Mouse (Mus musculus) neural tube, embryonic 13.5 days (tissue): ENCODE data around the gene Hist1h3f. TPM values are rescaled to one million over a fixed set of nuclear protein-coding genes. Genes with fewer than 3 reads are reported as not detected.
"Not testable (repeated sequence)": the region's sequence is repeated elsewhere in the genome, so short reads cannot be mapped to it uniquely, and the experiment has no call there.

Source experiments
- ATAC-seq: fragments of 200-750 bp; cut with Nextera tagmentation; 2 replicates; pipeline ENCODE4 v1.8.0; 2017; ENCODE audit warnings: low read depth, mild to moderate bottlenecking, moderate TSS enrichment, moderate library complexity
- H3K27ac ChIP-seq: fragments of 300-500 bp; sonication (generic); replicated peaks from 2 replicates; pipeline ENCODE4 v1.5.1; 2015; ENCODE audit warnings: moderate library complexity, mild to moderate bottlenecking, inconsistent platforms
- H3K27me3 ChIP-seq: fragments of 300-500 bp; sonication (generic); 2 replicates; pipeline ENCODE4 v1.6.1; 2015; ENCODE audit warnings: mild to moderate bottlenecking, inconsistent platforms
- H3K36me3 ChIP-seq: fragments of 300-500 bp; sonication (generic); 2 replicates; pipeline ENCODE4 v1.6.1; 2015; ENCODE audit warnings: mild to moderate bottlenecking, inconsistent platforms
- H3K4me1 ChIP-seq: fragments of 300-500 bp; sonication (generic); replicated peaks from 2 replicates; pipeline ENCODE4 v1.6.1; 2015; ENCODE audit warnings: inconsistent platforms
- H3K4me2 ChIP-seq: fragments of 300-500 bp; sonication (generic); 2 replicates; pipeline ENCODE4 v1.6.1; 2015; ENCODE audit warnings: inconsistent platforms, mild to moderate bottlenecking, moderate library complexity
- H3K4me3 ChIP-seq: fragments of 300-500 bp; sonication (generic); 2 replicates; pipeline ENCODE4 v1.5.1; 2015; ENCODE audit warnings: mild to moderate bottlenecking, inconsistent platforms
- H3K9ac ChIP-seq: fragments of 300-500 bp; sonication (generic); 2 replicates; pipeline ENCODE4 v1.6.1; 2015; ENCODE audit warnings: moderate library complexity, mild to moderate bottlenecking, inconsistent platforms
- H3K9me3 ChIP-seq: fragments of 300-500 bp; sonication (generic); 2 replicates; pipeline ENCODE4 v1.6.1; 2016; ENCODE audit warnings: inconsistent platforms
- WGBS: fragments of 180-500 bp; shearing (Covaris S2); methylation state at CpG from one replicate; pipeline ENCODE4 v1.1.7; 2015; 5-methylcytosine and 5-hydroxymethylcytosine counted together
- polyA plus RNA-seq: library from polyadenylated mRNA; unstranded; fragments of >200 nt; fragmentation: Nextera tagmentation; extraction: Ambion mirVana; gene quantifications from 2 replicates; pipeline ENCODE4 v1.2.1, GENCODE M21; 2015

Hist1h3f gene
- polyA plus RNA-seq, 1 experiment from 2014 or later: not detected

DNA sequence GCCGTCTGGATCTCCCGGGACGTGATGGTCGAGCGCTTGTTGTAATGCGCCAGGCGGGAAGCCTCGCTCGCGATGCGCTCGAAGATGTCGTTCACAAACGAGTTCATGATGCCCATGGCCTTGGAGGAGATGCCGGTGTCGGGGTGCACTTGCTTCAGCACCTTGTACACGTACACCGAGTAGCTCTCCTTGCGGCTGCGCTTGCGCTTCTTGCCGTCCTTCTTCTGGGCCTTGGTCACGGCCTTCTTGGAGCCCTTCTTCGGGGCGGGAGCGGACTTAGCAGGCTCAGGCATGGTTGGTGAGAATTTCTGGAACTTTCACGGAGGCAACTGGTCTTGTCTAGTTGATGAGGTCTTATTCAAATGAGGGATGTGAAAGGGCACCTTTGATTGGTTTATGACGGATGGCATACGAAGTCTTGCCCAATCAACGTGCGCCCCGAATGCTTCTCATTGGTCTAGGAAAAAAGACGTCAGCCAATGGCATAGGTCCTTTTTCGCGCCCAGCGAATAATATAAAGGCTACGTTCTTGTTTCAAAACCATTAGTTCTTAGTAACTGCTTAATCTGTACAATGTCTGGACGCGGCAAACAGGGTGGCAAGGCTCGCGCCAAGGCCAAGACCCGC is 30.2 kb downstream of the Hist1h3f start, which contains the start of the genes Hist1h2bf and Hist1h2ad:
TSS of gene Hist1h2bf (minus strand) at position 299 of the 627 bp plus-strand sequence.
TSS of gene Hist1h2ad (plus strand) at position 484 of the 627 bp plus-strand sequence.
- H3K27me3 ChIP-seq, H3K9me3 ChIP-seq, H3K36me3 ChIP-seq: not testable (repeated sequence)
- peak; percentile 88 for ATAC-seq
- Histone ChIP-seq H3K4me1 (peaks cover 42% of the 10 kb centered on the region), H3K9ac (peak within 1 kb of the TSS; percentile 80), H3K4me3 (peak within 1 kb of the TSS; percentile 45), H3K4me2 (peak within 1 kb of the TSS; percentile 81), H3K27ac (peak within 1 kb of the TSS; percentile 84)
- WGBS: under 1% methylated on average over 42 of the region's 42 CpGs

DNA sequence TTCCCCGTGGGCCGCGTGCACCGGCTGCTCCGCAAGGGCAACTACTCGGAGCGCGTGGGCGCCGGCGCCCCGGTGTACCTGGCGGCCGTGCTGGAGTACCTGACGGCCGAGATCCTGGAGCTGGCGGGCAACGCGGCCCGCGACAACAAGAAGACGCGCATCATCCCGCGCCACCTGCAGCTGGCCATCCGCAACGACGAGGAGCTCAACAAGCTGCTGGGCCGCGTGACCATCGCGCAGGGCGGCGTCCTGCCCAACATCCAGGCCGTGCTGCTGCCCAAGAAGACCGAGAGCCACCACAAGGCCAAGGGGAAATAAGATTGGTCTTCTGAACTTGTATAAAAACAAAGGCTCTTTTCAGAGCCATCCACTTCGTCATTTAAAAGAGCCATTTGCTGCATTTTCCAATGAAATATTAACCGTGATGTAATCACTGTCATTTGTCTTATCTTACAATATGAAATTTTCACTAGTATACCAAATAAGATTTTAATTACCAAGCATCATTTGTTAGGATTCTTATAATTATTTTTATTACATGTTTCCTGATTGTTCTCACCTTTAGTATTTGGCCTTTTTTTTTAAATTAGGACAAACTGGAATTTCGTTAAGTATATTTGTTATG is 30.8 kb downstream of the Hist1h3f start:
- peak overlapping the region; percentile 84 for H3K27ac ChIP-seq
- H3K36me3 ChIP-seq, H3K27me3 ChIP-seq, H3K9me3 ChIP-seq: not testable (repeated sequence)
- H3K4me1 ChIP-seq: peaks cover 42% of the 10 kb centered on the region
- under 1% methylated on average over 7 of the region's 39 CpGs for WGBS
- ATAC-seq: peak; percentile 6; the same call in 1 of the 2 replicates
- peak overlapping the region; percentile 59; the same call in 1 of the 2 replicates for H3K9ac ChIP-seq
- peak overlapping the region; percentile 45 for H3K4me3 ChIP-seq
- peak overlapping the region; percentile 81 for H3K4me2 ChIP-seq

DNA sequence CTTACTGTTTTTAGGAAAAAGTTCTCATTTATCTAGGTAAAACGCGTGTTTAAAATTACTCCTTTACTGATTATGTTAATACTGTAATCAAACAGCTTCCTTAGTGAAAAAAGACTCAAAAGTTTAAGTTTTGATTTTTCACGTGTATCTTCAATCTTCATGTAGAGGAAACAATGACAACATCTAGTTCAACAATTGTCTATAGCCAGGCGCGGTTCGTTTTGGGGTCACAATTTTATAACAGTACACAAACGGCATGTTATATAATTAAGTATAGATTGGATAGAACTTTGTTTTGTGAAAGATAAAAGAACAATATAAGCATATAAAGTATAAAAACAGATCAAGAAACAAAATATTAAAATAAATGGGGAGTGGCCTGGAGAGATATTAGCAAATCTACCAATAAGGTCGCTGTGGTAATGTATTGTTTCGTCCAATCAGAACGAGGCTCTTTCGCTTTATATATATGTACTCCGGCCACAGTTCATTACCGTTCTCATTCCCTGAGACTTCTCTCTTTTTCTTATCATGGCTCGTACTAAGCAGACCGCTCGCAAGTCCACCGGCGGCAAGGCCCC is 31.5 kb downstream of the Hist1h3f start, which contains the start of gene Hist1h3d:
TSS of gene Hist1h3d (plus strand) at position 493 of the 581 bp plus-strand sequence.
- H3K27ac ChIP-seq: peak within 1 kb of the TSS; percentile 84
- peak; percentile 60 for ATAC-seq

DNA sequence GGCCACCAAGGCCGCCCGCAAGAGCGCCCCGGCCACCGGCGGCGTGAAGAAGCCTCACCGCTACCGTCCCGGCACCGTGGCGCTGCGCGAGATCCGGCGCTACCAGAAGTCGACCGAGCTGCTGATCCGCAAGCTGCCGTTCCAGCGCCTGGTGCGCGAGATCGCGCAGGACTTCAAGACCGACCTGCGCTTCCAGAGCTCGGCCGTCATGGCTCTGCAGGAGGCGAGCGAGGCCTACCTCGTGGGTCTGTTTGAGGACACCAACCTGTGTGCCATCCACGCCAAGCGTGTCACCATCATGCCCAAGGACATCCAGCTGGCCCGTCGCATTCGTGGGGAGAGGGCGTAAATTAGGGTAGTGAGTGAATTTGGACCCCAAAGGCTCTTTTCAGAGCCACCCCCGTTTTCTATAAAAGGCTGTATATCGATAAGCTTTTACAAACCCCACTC is 32.0 kb downstream of the Hist1h3f start:
- WGBS: under 1% methylated on average over 14 of the region's 40 CpGs
- not testable (repeated sequence) for H3K36me3 ChIP-seq, ATAC-seq, H3K27me3 ChIP-seq, H3K9me3 ChIP-seq
- H3K4me1 ChIP-seq: peaks cover 39% of the 10 kb centered on the region
- H3K4me3 ChIP-seq: peak overlapping the region; percentile 42
- peak overlapping the region; percentile 78 for H3K9ac ChIP-seq
- peak overlapping the region; percentile 81 for H3K27ac ChIP-seq
- peak overlapping the region; percentile 81 for H3K4me2 ChIP-seq

More for the DNA sequence above, 31.5 kb downstream of the Hist1h3f start, which contains the start of gene Hist1h3d:
- Histone ChIP-seq H3K4me3 (peak within 1 kb of the TSS; percentile 42), H3K4me1 (peaks cover 38% of the 10 kb centered on the region), H3K9me3 (no peaks in the 10 kb centered on the region), H3K9ac (peak within 1 kb of the TSS; percentile 78), H3K27me3 (no peaks in the 10 kb centered on the region), H3K36me3 (no peaks in the 10 kb centered on the region), H3K4me2 (peak within 1 kb of the TSS; percentile 81)
- WGBS: under 1% methylated on average over 18 of the region's 18 CpGs

DNA sequence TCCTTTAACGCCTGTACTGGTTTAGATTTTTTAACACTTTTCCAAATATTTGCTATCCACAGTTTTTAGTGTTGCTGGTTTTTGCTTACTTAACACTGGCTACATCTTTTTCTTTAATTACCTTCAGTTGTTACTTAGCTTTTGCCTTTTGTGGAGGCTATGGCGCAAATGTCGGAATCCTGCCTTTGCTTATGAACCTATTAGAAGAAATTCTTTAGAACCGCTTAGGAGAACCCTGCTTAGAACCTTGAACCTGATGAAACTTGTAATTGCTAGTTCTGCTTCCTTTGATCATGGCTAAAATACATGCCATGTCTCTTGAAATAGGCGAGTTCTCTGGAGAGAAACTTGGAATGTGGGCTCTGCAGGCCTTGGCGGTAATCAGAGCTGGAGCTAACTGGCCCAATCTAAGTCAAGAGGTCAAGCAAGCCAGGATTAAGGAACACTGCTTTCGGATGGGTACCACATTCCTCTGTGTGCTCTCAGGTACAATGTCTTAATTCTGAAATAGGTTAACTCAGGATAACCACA is 32.6 kb downstream of the Hist1h3f start:
- Histone ChIP-seq H3K36me3 (no peaks in the 10 kb centered on the region), H3K27me3 (no peaks in the 10 kb centered on the region), H3K4me1 (peaks cover 41% of the 10 kb centered on the region), H3K9ac (peak overlapping the region; percentile 78), H3K4me3 (peak overlapping the region; percentile 42), H3K9me3 (no peaks in the 10 kb centered on the region), H3K27ac (peak overlapping the region; percentile 68), H3K4me2 (peak overlapping the region; percentile 81)
- ATAC-seq: no peak
- 8% methylated on average over 7 of the region's 7 CpGs for WGBS

DNA sequence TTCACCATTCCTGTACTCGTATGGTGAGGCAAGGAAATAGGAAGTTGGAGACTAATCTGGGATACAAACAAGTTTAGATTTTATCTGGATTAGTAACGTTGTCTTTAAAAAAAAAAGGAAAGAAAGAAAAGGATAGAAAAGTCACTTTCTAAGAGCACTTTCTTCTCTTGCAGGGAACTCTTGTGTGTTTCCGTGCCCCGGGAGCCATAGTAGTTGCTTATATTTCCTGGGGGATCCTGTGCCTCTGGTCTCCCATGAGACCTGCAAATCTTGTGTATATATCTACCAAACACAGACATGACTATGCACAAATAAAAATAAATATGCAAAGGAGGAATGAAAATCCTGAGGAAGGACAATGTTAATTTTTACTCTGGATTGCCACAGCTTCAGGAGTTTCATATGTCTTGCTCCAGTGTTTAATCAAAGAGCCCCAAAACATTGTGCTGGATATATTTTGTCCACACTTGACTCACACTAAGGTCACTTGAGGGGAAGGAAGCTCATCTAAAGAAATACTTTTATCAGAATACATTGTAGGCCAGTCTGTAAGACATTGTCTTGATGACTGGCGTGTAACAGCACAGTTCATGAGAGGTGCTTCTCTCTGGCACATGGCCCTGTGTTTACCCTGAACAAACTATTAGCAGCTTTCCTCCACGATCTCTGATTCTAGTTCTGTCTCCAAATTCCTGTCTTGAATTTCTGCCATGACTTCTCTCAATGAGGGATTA is 33.2 kb downstream of the Hist1h3f start:
- no peak for ATAC-seq
- H3K9ac ChIP-seq: peak overlapping the region; percentile 78
- H3K27ac ChIP-seq: 0 out of 2 replicates have a peak overlapping the region, but pooled peaks have one; percentile 1
- H3K9me3 ChIP-seq: no peaks in the 10 kb centered on the region
- peak overlapping the region; percentile 81 for H3K4me2 ChIP-seq
- H3K36me3 ChIP-seq: no peaks in the 10 kb centered on the region
- 54% methylated on average over 6 of the region's 6 CpGs for WGBS
- peaks cover 42% of the 10 kb centered on the region for H3K4me1 ChIP-seq
- H3K27me3 ChIP-seq: no peaks in the 10 kb centered on the region
- 0 out of 2 replicates have a peak overlapping the region, but pooled peaks have one; percentile 42 for H3K4me3 ChIP-seq

DNA sequence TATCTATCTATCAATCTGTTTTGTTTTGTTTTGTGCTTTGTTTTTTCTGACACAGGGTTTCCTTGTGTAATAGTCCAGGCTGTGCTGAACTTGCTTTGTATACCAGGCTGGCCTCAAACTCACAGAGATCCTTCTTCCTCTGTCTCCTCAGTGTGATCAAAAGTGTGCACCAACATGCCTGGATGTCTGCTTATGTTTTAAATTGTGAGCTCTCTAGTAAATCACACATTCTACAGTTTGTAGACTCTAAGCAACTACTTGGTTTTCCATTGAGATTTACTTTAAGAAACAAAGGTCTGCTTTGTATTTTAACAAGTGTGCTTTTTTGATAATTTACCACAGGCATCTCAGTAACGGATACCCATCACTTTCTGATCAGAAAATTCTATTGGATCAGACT is 34.0 kb downstream of the Hist1h3f start:
- no peaks in the 10 kb centered on the region for H3K9me3 ChIP-seq
- H3K4me3 ChIP-seq: no peak overlapping the region
- no peaks in the 10 kb centered on the region for H3K36me3 ChIP-seq
- peaks cover 42% of the 10 kb centered on the region for H3K4me1 ChIP-seq
- WGBS: 86% methylated on average over 1 of the region's 1 CpGs
- no peak overlapping the region for H3K27ac ChIP-seq
- no peak overlapping the region for H3K4me2 ChIP-seq
- H3K9ac ChIP-seq: no peak overlapping the region
- no peaks in the 10 kb centered on the region for H3K27me3 ChIP-seq
- ATAC-seq: no peak

DNA sequence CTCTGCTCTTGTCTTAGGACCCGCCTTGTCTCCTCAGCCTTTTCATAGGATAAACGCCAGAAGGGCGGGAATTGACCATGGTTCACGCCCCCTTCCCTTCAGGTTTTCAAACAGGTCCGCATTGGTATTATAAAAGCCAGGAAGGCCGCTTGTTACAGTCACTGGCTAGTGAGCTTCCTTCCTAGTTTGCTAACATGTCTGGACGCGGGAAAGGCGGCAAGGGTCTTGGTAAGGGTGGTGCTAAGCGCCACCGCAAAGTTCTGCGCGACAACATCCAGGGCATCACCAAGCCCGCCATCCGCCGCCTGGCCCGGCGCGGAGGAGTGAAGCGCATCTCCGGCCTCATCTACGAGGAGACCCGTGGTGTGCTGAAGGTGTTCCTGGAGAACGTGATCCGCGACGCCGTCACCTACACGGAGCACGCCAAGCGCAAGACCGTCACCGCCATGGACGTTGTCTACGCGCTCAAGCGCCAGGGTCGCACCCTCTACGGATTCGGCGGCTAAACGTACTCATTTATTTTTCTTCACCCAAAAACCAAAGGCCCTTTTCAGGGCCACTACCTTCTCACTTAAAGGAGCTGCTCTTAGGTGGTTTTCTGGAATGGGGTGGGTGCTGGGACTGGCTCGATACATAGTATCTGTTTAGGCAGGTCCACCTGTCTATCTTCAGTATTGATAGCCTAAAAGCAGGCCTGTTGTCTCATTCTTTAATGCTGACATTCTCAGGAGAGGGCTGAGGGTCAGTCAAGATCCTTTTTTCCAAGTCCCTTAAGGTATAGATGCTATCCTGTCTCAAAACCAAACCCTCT is 37.8 kb downstream of the Hist1h3f start, which contains the start of gene Hist1h4d:
TSS of gene Hist1h4d (plus strand) at position 191 of the 811 bp plus-strand sequence.
- Histone ChIP-seq H3K9me3 (no peaks in the 10 kb centered on the region), H3K4me1 (peaks cover 47% of the 10 kb centered on the region), H3K4me2 (peak within 1 kb of the TSS; percentile 91), H3K27me3 (no peaks in the 10 kb centered on the region), H3K36me3 (no peaks in the 10 kb centered on the region), H3K4me3 (peak within 1 kb of the TSS; percentile 47), H3K27ac (peak within 1 kb of the TSS; percentile 82), H3K9ac (peak within 1 kb of the TSS; percentile 72)
- under 1% methylated on average over 43 of the region's 43 CpGs for WGBS
- ATAC-seq: peak; percentile 88

DNA sequence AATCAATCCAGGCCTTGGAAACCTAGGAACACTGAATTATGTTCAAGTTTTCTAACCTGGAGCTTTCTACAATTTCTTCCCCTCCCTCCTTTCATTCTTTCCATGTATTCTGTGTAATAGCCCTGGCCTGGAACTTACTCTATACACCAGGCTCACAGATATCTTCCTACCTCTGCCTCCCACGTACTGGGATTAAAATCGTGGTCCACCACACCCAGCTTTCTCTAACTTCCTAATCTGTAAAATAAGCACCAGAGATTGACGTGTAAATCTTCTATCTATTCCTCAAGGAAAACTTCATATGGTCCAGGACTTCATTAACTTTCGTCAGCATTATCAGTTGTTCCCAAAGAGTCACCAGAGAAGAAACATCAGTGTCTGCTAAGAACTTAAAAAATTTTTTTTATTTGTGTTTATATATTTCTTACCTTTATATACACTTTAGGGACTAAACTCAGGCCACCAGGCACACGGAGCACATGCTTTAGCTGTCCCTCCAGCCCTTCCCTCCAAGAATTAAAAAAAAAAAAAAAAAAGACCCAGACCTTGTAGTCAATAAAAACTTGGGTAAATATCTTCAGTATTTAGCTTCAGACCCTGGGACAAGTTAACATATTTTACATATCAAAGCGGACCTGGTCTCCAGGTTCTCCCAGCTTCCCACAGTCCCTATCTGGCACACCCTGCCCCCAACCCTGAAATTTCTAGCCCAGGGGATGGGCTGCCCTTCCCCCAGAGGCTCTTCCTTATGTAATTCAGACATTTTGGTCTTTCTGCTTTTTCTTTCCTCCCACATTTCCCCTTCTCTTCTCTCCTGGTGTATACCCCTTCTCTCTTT is 38.6 kb downstream of the Hist1h3f start:
- ATAC-seq: no peak
- Histone ChIP-seq H3K27me3 (no peaks in the 10 kb centered on the region), H3K4me2 (peak overlapping the region; percentile 91), H3K27ac (peak overlapping the region; percentile 82), H3K36me3 (no peaks in the 10 kb centered on the region), H3K4me3 (peak overlapping the region; percentile 47), H3K9ac (peak overlapping the region; percentile 72), H3K9me3 (no peaks in the 10 kb centered on the region), H3K4me1 (peaks cover 44% of the 10 kb centered on the region)
- WGBS: 8% methylated on average over 6 of the region's 6 CpGs

DNA sequence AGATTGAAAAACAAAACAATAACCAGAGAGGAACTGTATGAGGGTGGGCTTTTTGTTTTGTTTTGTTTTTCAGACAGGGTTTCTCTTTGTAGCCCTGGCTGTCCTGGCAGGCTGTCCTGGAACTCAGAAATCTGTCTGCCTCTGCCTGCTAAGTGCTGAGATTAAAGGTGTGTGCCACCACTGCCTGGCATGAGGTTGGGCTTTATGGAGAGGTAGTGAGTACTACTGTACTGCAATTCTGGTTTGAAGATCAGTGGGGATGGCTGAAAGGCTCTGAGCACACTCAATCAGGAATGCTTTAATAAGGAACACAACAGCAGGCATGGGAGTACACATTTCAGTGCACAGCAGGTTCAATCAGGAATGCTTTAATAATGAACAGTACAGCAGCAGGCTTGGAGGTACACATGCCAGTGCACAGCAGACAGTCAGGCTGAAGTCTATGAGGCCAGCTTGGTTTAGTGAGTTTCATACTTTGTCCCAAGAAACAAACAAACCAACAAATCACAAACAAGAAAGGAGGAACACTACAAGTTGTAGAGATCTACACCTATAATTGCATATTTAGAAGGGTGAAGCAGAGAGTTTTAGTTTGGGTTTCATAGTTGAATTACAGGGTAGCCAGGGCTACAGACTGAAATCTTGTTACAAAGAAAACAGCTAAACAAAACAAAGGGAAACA is 39.7 kb downstream of the Hist1h3f start:
- peaks cover 44% of the 10 kb centered on the region for H3K4me1 ChIP-seq
- no peaks in the 10 kb centered on the region for H3K9me3 ChIP-seq
- H3K27ac ChIP-seq: peak overlapping the region; percentile 23; the same call in 1 of the 2 replicates
- H3K4me3 ChIP-seq: no peak overlapping the region
- H3K4me2 ChIP-seq: 0 out of 2 replicates have a peak overlapping the region, but pooled peaks have one; percentile 7
- no peak for ATAC-seq
- H3K9ac ChIP-seq: no peak overlapping the region
- no peaks in the 10 kb centered on the region for H3K36me3 ChIP-seq
- no peaks in the 10 kb centered on the region for H3K27me3 ChIP-seq
